Mouse (Mus musculus) ES-Bruce4 (cell line): ENCODE measurements at regions not wholly inside any gene's neighbourhood (a gene's known extent, or its start where the extent isn't known, plus 50 kb on each side); places are given as distances from the start of the nearest gene placed in this dataset.

Experiments used
- EP300 ChIP-seq: IDR thresholded peaks from 2 replicates; pipeline ENCODE4 v1.6.1; 2011; ENCODE audit warnings: low read depth, low read length; ENCODE audit not compliant: insufficient read depth
- POLR2A ChIP-seq: IDR thresholded peaks from one replicate; pipeline ENCODE4 v1.8.1; 2011; ENCODE audit warnings: low read length; ENCODE audit not compliant: insufficient read depth

GRCm38 (mm10) chr13:42589607-42590006, 90.8 kb upstream of the Phactr1 start:
- TF ChIP-seq POLR2A (no peak), EP300 (no peak)
